Mouse (Mus musculus): ENCODE results near the gene Marcksl1.

DNA sequence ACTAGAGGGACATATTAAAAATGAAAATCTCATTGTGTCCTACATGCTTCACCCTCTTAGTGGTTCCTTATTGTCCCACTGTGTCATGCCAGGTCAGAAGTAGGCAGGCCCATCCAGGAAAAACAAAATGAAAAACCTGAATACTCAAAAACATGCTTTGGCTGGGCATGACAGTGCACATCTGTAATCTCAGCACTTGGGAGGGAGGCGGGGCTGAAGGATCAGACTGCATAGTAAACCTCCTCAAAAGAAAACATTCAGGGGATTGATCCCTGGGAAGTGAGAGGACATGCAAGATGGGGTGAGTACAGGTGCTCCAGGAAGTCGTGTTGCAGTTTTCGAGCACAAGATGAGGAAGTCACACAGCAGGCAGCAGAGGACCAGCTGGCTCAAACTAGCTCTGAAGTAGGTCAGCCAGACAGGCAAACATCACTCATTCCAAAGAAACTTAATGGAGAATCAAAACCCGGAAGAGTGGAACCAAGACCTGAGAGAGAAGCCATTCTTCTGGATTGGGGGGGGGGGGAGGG lies 49.0 kb upstream of the Marcksl1 start:
- TF ChIP-seq CTCF (IDR thresholded peaks at IDR 0.05; ENCODE audit: low read depth) (no peak), EP300 (IDR thresholded peaks at IDR 0.05; ENCODE audit: low read depth) (no peak)

Data from heart, postnatal 0 days (tissue).